Mouse (Mus musculus) adrenal gland (tissue): ENCODE measurements around the gene Rasgef1b.

ENCODE experiments used
- intact Hi-C: fragments of 180-260 bp; cut with DNase I; formaldehyde crosslinking; loops from one replicate; pipeline ENCODE4 v1.15.1; 2025

Rasgef1b gene

DNA sequence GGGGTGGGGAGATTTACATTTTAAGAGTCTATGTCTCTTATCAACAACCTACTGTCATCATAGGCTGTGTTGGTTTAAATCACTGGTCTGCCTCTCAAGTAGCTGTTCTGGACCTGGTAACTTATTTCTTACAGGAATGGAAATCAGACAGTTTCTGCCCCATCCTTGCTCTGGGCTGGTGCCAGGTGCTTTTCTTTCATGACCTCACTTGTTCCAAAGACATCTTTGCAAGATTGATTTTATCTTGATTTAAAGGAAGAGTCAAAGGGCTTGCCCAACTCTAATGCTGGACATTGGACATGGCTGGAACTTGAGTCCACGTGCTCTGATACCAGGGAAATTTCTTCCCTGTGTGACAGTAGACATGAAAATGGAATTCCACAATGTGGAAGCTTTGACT, 315.0 kb downstream of the Rasgef1b start:
- intact Hi-C loops = no loop called here

DNA sequence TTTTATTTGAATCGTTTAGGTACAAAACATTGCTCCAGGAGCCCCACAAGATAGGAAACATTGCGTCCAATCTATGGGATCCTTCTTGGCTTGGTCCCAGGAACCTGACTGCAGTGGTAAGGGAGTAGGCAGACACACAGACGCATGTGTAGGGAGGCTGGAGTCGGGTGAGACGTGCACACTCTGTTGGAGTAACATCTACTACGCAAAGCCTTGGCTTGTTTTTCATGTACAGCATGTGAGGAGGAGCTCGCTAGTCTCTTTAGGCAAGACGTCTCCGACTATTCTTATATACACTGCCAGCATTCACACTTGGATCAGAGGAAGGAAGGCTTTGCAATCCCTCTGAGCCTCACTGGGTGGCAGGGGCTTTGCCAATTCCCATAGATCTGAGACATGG, 315.5 kb downstream of the Rasgef1b start:
- intact Hi-C loops = no loop called here

DNA sequence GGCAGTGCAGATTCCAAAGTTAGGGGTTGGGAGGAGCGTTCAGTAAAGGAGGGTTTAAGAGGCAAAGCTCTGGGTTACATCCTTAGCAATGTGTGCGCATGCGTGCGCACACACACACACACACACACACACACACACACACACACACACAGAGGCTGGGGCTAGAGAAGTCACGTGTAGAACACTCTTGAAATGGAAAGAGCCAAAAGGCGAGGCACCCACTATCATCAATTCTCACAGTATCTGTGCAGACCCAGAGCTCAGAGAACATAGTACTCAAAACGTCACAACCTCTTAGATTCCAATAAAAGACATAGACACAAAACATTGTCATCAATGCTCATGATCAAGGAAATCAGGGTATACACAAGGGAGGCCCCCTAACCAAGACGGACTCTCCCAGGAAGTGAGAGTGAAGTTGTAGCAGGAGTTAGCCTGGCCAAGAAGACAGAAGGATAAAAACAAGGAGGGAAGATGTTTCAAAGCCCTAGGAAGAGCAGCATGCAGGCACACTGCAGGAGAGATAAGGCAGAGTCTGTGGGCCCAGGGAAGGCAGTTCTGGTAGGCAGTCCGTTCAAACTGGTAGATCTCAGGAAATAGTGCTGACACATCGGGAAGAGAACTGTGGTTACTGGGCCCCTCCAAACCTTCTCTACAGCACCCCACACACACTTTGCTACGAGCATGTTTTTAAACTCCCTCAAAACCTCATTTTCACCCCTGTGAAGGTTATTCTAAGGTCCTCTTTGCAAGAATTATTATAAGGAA, 324.3 kb downstream of the Rasgef1b start:
- intact Hi-C loops = no loop called here

DNA sequence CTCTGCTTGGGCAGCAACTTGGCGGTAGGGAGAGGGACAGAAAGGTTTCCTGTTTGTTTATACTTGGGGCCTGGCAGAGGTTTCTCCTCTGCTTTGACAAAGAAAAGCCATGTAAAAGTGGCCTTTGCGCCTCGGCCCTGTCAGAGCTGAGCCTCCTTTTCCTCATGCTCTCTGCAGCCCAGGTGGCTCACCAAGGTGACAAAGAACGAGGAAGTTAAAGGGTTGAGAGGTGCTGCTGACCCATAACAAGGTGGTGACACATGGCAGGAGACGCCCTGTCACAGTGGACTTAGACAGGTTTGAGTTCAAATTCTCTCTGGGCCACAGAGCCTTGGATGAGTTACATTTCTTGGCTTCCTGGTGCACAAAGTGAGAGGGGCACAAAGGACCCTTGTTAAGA, 325.5 kb downstream of the Rasgef1b start:
- intact Hi-C loops = no loop called here

DNA sequence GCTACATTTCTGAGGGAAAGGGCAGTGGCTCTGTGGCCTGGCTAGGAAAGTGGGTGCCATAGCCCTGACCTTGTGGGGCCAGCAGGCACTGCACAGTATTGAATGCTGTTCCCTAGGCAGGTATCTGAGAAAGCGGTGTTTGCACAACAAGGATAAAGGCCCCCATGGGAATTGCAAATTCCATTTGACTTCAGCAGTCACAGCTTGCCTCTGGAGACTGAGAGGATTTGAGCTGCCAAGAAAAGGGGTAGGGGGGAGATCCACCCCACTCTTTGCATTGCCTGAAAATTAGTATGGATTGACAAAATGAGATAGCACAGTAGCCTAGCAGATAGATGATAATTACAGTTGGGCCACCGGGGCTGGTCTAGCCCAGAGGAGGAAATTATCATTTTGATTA, 326.1 kb downstream of the Rasgef1b start:
- intact Hi-C loops = no loop called here

DNA sequence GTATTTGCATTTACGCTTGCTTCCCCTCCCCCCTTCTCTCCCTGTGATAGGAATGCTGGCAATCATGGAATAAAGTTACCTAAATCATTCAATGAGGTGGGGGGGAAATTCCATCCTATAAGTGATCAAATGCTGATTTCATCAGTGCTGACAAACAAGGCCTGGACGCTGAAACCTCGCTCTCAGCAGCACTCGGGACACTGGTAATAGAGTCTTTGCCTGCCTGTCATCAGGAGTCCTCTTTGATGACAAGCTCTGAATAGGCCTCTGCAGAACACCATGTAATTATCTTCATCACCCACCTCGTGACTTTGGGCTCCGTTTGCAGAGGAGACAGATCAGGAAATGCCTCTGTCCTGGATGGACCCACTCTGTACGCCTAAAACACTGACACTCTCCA, 326.6 kb downstream of the Rasgef1b start:
- intact Hi-C loops = no loop called here

DNA sequence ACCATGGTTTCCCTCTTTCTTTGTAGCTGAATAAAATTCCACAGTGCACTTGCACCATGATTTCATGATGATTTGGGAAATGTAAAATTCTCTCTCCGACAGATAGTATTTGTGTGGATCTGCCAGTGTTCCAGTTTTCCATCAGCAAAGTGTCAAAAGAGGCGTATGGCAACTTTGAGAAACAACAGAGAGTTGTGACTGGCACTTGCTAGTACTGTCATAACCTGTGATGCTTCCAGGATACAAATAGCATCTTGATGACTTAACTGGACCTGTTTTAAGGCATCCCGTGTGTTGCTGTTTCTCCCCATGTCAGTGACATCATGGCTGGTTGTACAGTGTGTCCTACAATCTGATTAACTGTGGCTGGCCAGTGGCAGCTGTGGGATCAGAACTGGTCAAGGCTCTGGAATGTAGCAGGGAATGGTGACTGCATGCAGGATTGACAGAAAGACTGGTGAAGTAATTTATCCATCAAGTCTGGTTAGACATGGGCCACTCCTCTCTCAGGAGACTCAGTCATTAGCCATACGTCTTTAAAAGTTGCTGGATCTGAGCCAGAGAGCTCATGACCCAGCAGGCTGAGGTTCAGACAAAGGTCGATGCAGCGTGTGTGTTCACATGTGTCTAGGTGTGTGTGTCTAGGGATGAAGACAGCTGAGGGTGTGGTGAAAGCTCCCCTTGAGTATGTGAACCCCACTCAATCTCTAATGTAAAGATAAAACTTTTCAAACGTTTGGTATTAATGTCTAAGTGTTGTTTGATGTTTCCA, 328.8 kb downstream of the Rasgef1b start:
- intact Hi-C loops = no loop called here

DNA sequence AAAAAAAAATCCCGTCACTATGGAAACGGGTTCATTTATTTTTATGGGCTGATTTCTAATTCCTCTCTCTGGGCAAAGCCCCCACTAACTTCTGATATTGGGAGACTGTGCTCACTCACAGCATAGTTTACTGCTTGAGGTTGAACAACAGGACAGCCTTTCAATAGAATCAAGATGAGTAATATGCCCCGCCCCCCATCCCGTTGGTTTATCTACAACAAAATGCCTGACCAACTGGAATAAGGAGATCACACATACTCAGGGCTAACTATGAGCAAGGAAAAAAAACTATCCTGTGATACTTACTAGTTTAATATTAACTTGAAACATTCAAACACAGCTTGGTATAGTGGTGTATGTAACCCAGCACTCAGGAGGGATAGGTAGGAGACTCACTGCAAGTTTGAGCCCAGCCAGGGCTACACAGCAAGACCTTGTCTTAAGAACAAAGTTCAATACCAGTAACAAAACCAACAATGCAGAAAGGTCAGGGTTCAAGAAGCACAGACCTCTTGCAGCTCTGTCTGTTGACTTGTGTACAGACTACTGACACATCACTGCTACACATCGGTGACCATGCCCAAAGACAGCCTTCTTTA, 330.3 kb downstream of the Rasgef1b start:
- intact Hi-C loops = no loop called here

DNA sequence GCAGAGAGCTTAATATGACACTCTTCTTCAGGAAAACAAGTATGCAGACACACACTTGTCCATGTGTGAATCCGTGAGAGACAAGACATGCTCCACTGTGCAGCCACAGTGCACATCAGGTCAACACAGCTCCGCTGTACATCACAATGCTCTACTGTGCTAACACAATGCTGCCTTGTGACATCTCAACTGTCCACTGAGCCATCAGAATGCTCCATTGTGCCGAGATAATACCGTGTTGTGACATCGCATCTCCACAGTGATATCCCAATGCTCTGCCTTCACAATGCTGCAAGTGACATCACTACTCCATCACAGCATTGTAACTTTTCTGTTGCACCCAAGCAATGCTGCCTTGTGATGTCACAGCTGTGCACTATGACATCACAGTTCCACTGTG, 334.3 kb downstream of the Rasgef1b start:
- intact Hi-C loops = no loop called here

DNA sequence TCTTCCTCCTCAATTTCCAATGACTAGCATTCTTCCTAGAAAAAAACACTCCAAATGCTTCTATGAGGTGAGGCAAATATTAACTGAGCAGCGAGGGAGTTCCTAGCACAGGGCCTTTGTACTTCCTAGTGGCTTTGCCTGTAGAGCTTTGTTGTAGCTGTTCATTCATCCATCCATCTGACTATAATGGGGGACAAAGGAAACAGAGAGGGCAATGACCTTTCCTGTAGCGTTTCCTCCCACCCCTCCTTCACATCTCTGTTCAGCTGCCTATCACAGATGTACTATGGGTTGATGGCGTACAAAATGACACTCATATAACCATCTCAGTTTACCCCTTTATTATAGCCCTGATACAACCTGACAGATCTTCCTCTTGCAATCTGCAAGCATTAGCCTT, 337.3 kb downstream of the Rasgef1b start:
- intact Hi-C loops = no loop called here

DNA sequence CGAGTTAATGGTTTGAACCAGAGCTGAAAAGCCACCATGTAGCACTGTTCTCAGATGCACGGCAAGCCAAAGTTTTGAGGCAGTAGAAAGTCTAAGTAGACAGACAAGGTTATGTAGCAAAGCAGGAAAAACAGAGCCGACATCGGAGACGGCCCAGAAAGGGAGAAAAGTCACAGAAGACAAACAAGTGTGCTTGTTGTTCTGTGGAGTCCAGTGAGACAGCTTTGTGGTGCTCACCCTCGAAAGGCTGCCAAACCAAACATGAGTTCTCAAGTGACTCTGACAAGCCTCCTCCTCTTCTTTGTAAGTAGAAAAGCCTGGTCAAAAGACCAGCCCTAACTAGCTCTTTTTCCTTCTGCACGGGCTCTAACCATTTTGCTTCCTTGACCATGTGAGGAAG, 338.1 kb downstream of the Rasgef1b start:
- intact Hi-C loops = no loop called here

DNA sequence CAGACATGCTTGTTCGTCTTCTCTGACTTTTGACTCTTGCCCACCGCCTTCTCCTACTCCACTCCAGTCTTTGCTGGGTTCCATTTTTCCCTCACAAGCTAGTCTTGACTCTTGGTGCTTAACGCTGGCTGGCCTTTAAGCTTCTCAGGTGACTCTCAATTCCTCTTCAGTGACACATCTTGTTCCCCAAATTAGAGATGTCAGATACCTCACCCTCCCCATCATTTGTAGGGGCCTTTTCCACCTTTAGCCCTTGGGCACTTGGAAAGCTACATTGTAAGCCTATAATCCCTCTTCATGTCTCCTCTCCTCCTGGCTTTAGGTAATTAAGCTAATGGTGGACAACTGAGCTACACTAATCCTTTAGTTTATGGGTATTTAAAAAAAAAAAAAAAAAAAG, 338.6 kb downstream of the Rasgef1b start:
- intact Hi-C loops = no loop called here

DNA sequence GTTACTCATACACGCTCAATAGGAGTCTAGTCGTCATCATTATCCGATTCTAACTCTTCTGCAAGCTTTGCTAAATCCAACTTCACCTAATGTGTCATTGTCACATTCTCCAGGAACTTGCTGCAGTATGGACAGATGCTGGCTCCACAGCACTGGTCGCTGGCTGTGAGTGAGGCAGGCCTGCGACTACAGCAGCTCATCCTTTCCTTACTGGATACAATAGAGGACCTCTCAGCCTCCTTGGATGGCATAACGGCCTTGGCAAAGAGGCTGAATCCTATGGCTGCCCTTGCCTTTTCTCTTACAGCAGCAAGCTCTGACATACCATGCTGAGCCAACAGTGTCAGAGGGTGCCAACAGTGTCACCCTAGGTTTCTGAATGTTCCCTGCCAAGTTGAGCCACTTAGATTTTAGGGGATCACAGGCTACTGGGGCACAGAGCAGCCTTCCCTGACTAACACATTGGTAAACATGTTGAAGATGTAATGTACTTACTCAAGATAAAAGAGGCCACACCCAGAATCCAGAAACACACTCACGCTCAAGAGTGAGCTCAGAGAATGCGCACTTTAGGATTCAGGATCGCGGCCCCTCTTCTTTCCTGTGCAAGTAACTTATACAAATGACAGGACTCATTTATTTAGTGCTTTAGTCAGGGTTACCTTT, 340.1 kb downstream of the Rasgef1b start:
- intact Hi-C loops = no loop called here

DNA sequence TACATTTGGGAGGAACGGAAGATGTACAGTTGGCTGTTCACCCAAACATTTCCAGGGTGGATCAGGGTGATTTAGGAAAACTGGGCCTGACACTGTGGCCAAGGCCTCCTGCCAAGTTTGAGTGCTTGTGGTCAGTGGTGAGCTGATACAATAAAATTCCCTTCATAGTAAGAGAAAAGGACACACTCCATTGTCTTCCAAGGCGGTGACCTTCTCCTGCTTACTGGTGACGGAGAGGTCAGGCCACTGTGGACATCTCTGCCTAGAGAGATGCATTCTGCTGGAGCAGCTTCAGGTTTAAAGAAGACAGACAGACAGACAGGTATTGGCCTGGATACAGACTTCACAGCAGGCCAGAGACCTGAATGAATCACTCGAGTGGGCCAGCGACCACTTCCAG, 340.7 kb downstream of the Rasgef1b start:
- intact Hi-C loops = no loop called here

DNA sequence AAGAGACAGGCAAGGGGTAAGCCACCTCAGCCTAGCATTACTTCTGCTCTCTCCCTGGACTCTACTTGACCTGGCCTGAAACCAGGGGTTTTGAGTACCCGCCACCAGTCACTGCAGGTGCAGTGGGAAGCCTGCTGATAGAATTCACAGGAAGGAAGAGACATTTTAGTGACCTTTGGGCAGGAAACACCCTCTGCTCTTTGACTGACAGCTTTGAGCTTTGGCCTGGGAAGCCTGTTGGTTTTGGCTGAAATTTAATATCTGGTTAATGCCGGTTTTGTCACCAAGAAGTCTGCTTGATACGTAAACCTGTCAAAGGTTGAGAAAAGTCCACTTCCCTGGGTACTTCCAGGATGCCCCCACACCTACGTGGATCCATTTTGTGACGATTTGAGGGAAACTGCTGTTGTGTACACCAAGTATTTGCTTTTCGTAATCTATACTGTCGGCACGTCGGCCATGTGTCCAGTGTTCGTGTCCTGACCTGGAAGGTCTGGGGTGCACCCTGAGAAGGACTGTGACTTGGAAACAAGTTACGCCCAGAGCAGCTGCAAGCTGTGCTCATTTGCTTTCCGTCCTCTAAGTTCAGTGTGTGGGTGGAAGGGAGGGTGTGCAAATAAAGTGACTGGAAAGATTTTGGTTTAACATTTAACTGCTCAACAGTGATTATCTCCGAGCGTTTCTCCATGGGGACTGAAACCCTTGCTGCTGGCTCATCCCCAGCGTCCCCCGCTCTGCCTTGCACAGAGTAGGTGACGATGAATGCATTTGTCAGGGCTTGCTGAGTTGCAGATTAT, 341.5 kb downstream of the Rasgef1b start:
- intact Hi-C loops = no loop called here

DNA sequence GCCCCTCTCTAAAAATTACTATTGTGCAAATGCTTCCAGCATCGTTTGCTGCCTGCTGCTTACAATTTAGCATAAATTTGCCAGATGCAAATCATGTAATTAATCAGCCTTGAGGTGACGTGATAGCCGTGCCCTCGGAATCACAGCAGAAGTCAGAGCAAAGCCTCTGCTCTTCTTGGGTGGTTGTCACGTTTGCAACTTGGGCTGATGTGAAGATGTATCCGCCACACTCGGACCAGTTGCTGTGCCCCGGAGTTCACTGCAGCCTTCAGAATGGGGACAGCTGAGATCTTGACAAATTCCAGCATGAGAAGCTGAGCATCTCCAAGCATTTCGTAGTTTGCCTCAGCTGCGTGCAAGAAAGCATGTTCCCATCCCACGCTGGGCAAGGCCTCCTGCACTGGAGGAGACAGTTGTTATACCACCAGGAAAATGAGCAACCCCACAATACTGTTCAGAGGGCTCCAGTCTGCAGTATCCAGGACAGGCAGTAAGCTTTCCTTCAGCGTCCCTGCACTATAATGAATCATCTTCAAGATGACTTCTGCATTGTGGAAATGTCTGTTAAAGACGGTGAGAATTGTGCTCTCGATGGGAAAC, 342.5 kb downstream of the Rasgef1b start:
- intact Hi-C loops = no loop called here

DNA sequence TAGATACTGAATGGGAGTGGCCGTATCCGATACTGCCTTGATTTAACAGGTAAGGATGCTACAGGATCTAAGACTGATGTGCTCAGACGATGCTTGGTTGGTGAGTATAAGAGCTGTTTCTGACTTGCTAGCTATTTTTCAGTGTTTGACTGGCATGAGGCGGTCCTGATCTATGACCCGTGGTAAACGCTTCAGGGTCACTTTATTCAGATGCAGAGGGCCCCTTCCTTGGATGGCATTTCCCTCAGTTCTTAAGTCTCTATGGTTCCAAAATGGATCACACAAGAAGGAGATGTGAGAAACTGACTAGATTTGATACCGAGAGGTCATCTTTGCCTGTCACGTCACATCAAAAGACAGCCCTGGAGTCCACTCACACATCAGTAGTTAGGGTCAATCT, 343.1 kb downstream of the Rasgef1b start:
- intact Hi-C loops = loop anchor here (2.0 kb wide), 1 partner anchor 133 kb away; no protein-coding TSS in a partner anchor

DNA sequence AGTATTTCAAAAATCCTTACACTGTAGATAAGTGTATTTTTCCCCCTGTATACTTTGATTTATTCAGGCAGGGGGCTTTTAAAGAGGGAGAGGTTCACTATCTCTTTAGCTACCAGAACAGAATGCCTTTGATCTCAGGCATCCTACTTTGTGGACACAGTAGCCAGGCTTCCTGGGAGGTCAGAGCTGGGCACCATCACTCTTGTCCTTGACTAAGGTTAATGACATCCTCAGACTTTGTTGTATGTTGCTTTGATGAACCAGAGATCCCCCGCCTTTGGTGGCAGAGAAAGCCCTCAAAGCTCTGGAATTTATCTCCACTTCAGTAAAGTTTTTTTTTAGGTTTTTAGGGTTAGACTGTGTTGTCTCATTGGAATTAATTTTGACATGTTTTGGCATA, 343.8 kb downstream of the Rasgef1b start:
- intact Hi-C loops = loop anchor here (2.0 kb wide), 1 partner anchor 132 kb away; no protein-coding TSS in a partner anchor

DNA sequence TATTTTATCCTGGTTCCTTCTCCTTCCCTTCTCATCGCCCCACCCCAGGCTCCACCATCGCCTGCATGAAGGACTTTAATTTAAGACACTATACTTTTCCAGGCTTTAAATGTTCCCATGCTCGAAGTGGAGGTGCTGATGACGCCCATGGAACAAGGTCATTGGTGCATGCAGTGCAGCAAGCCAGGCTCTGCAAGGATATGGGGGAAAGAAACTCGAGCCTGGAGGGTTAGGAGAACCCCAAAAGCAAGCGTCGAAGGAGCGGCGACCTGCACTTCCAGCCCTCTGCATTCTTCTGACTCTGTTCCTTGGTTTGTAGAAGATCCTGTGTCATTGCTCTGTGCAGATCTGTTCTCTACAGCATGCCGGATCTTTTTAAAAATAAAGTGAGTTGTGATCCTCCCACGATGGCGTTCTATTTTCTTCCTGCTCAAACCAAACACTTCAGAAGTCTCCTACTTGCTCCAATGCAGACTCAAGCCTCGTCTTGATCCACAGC, 345.0 kb downstream of the Rasgef1b start:
- intact Hi-C loops = loop anchor here (2.0 to 5.0 kb wide), 2 partner anchors 47 to 131 kb away; no protein-coding TSS in a partner anchor

DNA sequence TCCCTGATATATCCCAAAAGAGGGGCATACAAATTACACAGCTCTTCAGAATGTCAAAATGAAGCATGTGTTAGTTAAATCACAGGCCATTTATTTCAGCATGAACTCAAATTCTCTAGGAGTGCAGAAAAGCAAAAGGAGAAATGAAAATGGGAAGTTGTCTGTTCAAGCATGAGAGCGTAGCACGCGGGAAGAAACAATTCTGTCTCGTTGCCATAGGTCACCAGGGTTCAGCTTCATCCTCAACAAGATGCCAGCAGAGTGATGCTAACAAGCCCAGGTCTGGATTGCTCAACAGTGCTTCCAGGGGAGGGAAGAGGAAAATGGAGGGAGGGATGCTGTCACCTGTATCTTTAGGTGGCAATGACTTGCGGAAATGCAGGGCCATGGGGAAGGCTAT, 346.1 kb downstream of the Rasgef1b start:
- intact Hi-C loops = loop anchor here (5.0 kb wide), 1 partner anchor 45 kb away; no protein-coding TSS in a partner anchor
